Mouse (Mus musculus): Measurements from ENCODE around the gene Pid1.
"Not testable (repeated sequence)": the region's sequence is repeated elsewhere in the genome, so short reads cannot be mapped to it uniquely, and the experiment has no call there.

The Pid1 gene

GRCm38 (mm10) chr1:84271712-84272200 is 92.2 kb downstream of the Pid1 start:
- no peak for DNase-seq (ENCODE audit: low spot score)

DNA sequence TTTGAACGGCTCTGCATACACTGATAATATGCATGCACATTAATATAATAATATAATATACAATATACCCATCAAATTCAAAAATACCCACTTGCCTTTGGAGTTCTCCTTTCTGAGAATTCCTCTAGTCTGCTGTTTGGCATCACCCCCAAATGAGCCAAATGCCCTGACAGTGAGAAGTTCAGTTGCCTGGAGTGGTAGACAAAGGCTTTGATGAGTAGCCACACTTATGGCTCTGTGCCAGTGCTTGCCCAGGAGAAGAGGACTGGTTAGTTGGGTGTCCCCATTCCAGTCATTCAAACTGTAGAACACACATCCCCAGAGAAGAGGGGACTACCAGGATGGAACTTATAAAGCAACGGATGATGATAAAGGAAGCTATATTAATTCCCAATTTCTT is 106.3 kb downstream of the Pid1 start:
- DNase-seq (ENCODE audit: low spot score), result no peak

- no peak for DNase-seq (ENCODE audit: low spot score)
Measured at GRCm38 (mm10) chr1:84254361-84254760, 109.6 kb downstream of the Pid1 start.

GRCm38 (mm10) chr1:84253838-84254237 is 110.1 kb downstream of the Pid1 start:
- no peak for DNase-seq (ENCODE audit: low spot score)

- DNase-seq (ENCODE audit: low spot score), result no peak
Measured at GRCm38 (mm10) chr1:84251205-84251604, 112.8 kb downstream of the Pid1 start.

- no peak for DNase-seq (ENCODE audit: low spot score)
Measured at GRCm38 (mm10) chr1:84250770-84251169, 113.2 kb downstream of the Pid1 start.

GRCm38 (mm10) chr1:84249772-84250338 is 114.1 kb downstream of the Pid1 start:
- DNase-seq (ENCODE audit: low spot score), result no peak

GRCm38 (mm10) chr1:84247111-84247510 is 116.9 kb downstream of the Pid1 start:
- no peak for DNase-seq (ENCODE audit: low spot score)

DNA sequence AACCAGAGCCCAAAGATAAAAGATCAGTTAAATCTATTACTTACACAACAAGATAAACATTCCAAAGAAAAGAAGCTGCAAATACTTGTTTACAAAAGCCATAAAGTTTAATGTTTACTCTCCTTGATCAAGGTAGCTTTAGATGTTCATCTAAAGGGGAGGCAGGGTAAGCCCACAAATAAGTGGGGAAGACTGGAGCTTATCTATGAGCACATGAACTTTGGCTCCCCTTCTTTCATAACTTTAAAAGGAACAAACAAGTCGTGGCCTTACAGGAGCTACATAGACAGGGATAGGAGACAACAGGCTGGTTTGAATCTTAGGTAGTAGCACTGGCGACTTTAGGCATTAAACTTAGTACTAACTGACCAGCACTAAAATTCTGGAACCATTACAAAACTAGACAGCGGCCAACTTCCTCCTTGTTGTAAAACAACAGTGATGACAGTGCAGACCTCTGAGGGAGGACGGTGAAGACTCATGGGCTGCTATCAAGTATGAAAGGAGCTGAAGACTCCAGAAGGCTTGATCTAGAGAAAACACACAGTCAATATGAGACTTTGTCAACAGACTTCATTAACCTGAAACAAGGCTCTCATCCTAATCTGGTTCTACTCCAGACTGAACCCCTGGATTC is 122.7 kb downstream of the Pid1 start:
- DNase-seq (ENCODE audit: low spot score), result no peak

- DNase-seq (ENCODE audit: low spot score), result no peak
Measured at GRCm38 (mm10) chr1:84240203-84240602, 123.8 kb downstream of the Pid1 start.

GRCm38 (mm10) chr1:84230431-84230830 is 133.5 kb downstream of the Pid1 start:
- DNase-seq (ENCODE audit: low spot score), result no peak

- DNase-seq (ENCODE audit: low spot score), result no peak
Measured at GRCm38 (mm10) chr1:84225626-84226025, 138.4 kb downstream of the Pid1 start.

DNA sequence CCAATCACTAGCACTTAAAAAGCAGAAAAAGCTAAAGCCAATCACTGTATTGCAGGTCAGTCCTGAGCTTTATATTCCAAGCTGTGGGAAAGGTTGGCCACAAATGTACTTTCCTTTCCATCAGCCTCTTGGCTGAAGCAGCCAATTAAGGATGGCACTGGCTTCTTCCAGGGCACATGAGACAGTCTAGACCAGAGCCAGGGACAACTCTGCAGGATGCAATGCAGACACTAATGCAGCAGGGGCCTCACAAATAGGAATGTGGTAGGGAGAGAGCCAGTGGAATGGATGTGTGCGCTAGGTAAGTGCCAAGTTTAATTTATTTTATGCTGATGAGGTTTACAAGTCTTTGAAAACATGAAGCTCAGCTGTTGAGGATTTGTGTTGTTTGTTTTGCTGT is 141.9 kb downstream of the Pid1 start:
- DNase-seq (ENCODE audit: low spot score), result no peak

GRCm38 (mm10) chr1:84218605-84219004 is 145.4 kb downstream of the Pid1 start:
- DNase-seq (ENCODE audit: low spot score), result no peak

- no peak for DNase-seq (ENCODE audit: low spot score)
Measured at GRCm38 (mm10) chr1:84217777-84218176, 146.2 kb downstream of the Pid1 start.

- no peak for DNase-seq (ENCODE audit: low spot score)
Measured at GRCm38 (mm10) chr1:84211507-84211906, 152.5 kb downstream of the Pid1 start.

- DNase-seq (ENCODE audit: low spot score), result not testable (repeated sequence)
Measured at GRCm38 (mm10) chr1:84205746-84206145, 158.2 kb downstream of the Pid1 start.

GRCm38 (mm10) chr1:84203494-84203893 is 160.5 kb downstream of the Pid1 start:
- DNase-seq (ENCODE audit: low spot score), result no peak

DNA sequence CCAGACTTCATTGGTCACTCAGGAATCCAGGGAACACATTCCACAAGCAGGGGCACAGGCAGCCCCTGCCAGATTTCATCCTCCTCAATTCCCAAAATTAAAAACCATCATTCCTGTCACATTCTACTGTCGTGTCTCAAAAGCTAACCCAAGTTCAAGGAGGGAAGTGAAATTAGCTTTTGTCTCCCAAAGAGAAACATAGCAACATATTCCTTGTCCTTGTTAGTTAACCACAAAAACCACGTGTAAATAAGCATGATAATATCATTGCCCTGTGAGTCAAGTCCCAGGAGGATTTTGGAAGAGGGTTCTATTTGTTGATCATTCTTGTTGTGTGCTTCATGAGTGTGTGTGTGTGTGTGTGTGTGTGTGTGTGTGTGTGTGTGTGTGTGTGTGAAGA is 164.1 kb downstream of the Pid1 start:
- DNase-seq (ENCODE audit: low spot score), result no peak

DNA sequence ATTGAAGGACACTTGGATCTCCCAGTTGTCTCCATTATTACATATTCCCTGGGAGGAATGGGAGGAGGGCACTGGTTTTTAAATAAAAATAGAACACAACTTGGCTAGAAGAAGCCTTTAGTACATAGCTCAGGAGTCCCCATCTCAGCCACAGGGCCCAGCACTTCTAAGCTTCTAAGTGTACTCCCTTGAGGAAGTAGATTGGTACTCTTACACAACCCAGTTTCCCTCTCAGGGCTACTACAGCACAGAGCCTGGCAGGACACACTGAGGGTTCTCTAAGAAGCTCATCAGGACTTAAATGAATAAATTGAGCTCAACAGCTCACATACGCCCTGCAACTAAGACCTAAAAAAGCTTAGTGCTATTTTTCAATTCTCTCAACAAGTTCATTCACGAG is 165.1 kb downstream of the Pid1 start:
- no peak for DNase-seq (ENCODE audit: low spot score)

GRCm38 (mm10) chr1:84192167-84192566 is 171.8 kb downstream of the Pid1 start:
- no peak for DNase-seq (ENCODE audit: low spot score)

- no peak for DNase-seq (ENCODE audit: low spot score)
Measured at GRCm38 (mm10) chr1:84189446-84189845, 174.5 kb downstream of the Pid1 start.

GRCm38 (mm10) chr1:84186756-84187437 is 177.1 kb downstream of the Pid1 start:
- DNase-seq (ENCODE audit: low spot score), result no peak

All from c-Kit-positive CD71-positive TER-119-positive erythroid progenitor cells, embryonic 14.5 days (primary cell).